Mouse (Mus musculus) embryonic facial prominence, embryonic 12.5 days (tissue): Measurements from ENCODE around the gene C330021F23Rik. TPM values are rescaled to one million over a fixed set of nuclear protein-coding genes. Genes with fewer than 3 reads are reported as not detected.
A peak's percentile ranks its signal among the peaks of the same experiment; 100 is the strongest.

Experiments
- ATAC-seq: fragments of 200-750 bp; cut with Nextera tagmentation; 2 replicates; pipeline ENCODE4 v1.8.0; 2017; ENCODE audit not compliant: insufficient number of reproducible peaks, insufficient read depth, low FRiP score, low TSS enrichment
- H3K27ac ChIP-seq: fragments of 300-500 bp; sonication (generic); 2 replicates; pipeline ENCODE4 v1.5.1; 2016; ENCODE audit warnings: mild to moderate bottlenecking
- H3K27me3 ChIP-seq: fragments of 300-500 bp; sonication (generic); 2 replicates; pipeline ENCODE4 v1.6.1; 2016; ENCODE audit warnings: mild to moderate bottlenecking, moderate library complexity
- H3K36me3 ChIP-seq: fragments of 300-500 bp; sonication (generic); 2 replicates; pipeline ENCODE4 v1.6.1; 2016; ENCODE audit warnings: mild to moderate bottlenecking
- H3K4me1 ChIP-seq: fragments of 300-500 bp; sonication (generic); 2 replicates; pipeline ENCODE4 v1.6.1; 2016
- H3K4me2 ChIP-seq: fragments of 300-500 bp; sonication (generic); replicated peaks from 2 replicates; pipeline ENCODE4 v1.6.1; 2016; ENCODE audit warnings: mild to moderate bottlenecking, moderate library complexity
- H3K4me3 ChIP-seq: fragments of 300-500 bp; sonication (generic); 2 replicates; pipeline ENCODE4 v1.5.1; 2016; ENCODE audit warnings: mild to moderate bottlenecking
- H3K9ac ChIP-seq: fragments of 300-500 bp; sonication (generic); 2 replicates; pipeline ENCODE4 v1.6.1; 2016; ENCODE audit warnings: mild to moderate bottlenecking, moderate library complexity
- H3K9me3 ChIP-seq: fragments of 300-500 bp; sonication (generic); 2 replicates; pipeline ENCODE4 v1.6.1; 2016; ENCODE audit warnings: mild to moderate bottlenecking, moderate library complexity
- WGBS: fragments of 180-500 bp; shearing (Covaris S2); methylation state at CpG from one replicate; pipeline ENCODE4 v1.1.7; 2016; 5-methylcytosine and 5-hydroxymethylcytosine counted together
- polyA plus RNA-seq: library from polyadenylated mRNA; unstranded; fragments of >200 nt; fragmentation: Nextera tagmentation; extraction: Ambion mirVana; gene quantifications from 2 replicates; pipeline ENCODE4 v1.2.1, GENCODE M21; 2016

Gene C330021F23Rik
- polyA plus RNA-seq, 1 experiment from 2014 or later = 1.8 TPM

- no peak within 1 kb of the TSS for H3K4me3 ChIP-seq
- H3K4me1 ChIP-seq = peaks cover 5% of the 10 kb centered on the region
- WGBS = 43% methylated on average over 1 of the region's 1 CpGs
- no peak within 1 kb of the TSS for H3K4me2 ChIP-seq
- no peaks in the 10 kb centered on the region for H3K9me3 ChIP-seq
- ATAC-seq = no peak
- H3K9ac ChIP-seq = no peak within 1 kb of the TSS
- no peak within 1 kb of the TSS for H3K27ac ChIP-seq
- H3K27me3 ChIP-seq = peaks cover 12% of the 10 kb centered on the region
- no peaks in the 10 kb centered on the region for H3K36me3 ChIP-seq
Measured at GRCm38 (mm10) chr8:3625445-3625844, 57.7 kb downstream of the C330021F23Rik start, which contains the start of gene Pcp2. Gene Pcp2 (minus strand): TSS chr8:3625545.

- Histone ChIP-seq H3K27ac (no peak overlapping the region), H3K4me2 (no peak overlapping the region), H3K4me3 (no peak overlapping the region), H3K4me1 (peaks cover 3% of the 10 kb centered on the region; the same call in 1 of the 2 replicates), H3K9me3 (no peaks in the 10 kb centered on the region), H3K9ac (no peak overlapping the region), H3K27me3 (peaks cover 25% of the 10 kb centered on the region), H3K36me3 (no peaks in the 10 kb centered on the region)
- WGBS = 63% methylated on average over 5 of the region's 5 CpGs
- ATAC-seq = no peak
Measured at GRCm38 (mm10) chr8:3626971-3627370, 59.2 kb downstream of the C330021F23Rik start.

- Histone ChIP-seq H3K27me3 (peaks cover 26% of the 10 kb centered on the region), H3K4me3 (no peak overlapping the region), H3K9ac (no peak overlapping the region), H3K9me3 (no peaks in the 10 kb centered on the region), H3K4me1 (no peaks in the 10 kb centered on the region), H3K36me3 (no peaks in the 10 kb centered on the region), H3K27ac (no peak overlapping the region), H3K4me2 (no peak overlapping the region)
- 32% methylated on average over 5 of the region's 5 CpGs for WGBS
- no peak for ATAC-seq
Measured at GRCm38 (mm10) chr8:3628014-3628413, 60.2 kb downstream of the C330021F23Rik start.

- Histone ChIP-seq H3K4me1 (no peaks in the 10 kb centered on the region), H3K9me3 (no peaks in the 10 kb centered on the region), H3K27me3 (peaks cover 26% of the 10 kb centered on the region), H3K4me3 (peak within 1 kb of the TSS; percentile 51), H3K27ac (no peak within 1 kb of the TSS), H3K36me3 (no peaks in the 10 kb centered on the region), H3K9ac (peak within 1 kb of the TSS; percentile 33; the same call in 1 of the 2 replicates), H3K4me2 (peak within 1 kb of the TSS; percentile 74)
- 0 out of 2 replicates have a peak, but pooled peaks have one; percentile 67 for ATAC-seq
- WGBS = 6% methylated on average over 47 of the region's 47 CpGs
Measured at GRCm38 (mm10) chr8:3630647-3631477, 63.1 kb downstream of the C330021F23Rik start, which contains the start of gene Stxbp2. Gene Stxbp2 (plus strand): TSS chr8:3630955.

- 8% methylated on average over 8 of the region's 8 CpGs for WGBS
- no peaks in the 10 kb centered on the region for H3K36me3 ChIP-seq
- H3K9me3 ChIP-seq = no peaks in the 10 kb centered on the region
- H3K4me1 ChIP-seq = no peaks in the 10 kb centered on the region
- no peak overlapping the region for H3K27ac ChIP-seq
- ATAC-seq = 0 out of 2 replicates have a peak, but pooled peaks have one; percentile 13
- peak overlapping the region; percentile 74 for H3K4me2 ChIP-seq
- no peak overlapping the region for H3K9ac ChIP-seq
- H3K27me3 ChIP-seq = peaks cover 26% of the 10 kb centered on the region
- H3K4me3 ChIP-seq = peak overlapping the region; percentile 51
Measured at GRCm38 (mm10) chr8:3631478-3631875, 63.7 kb downstream of the C330021F23Rik start.

Other genes with a start within 250 kb of the C330021F23Rik start
- not detected in 2 replicates for gene A430078G23Rik, start 214.6 kb upstream of the C330021F23Rik start, polyA plus RNA-seq
- gene Arhgef18, start 175.0 kb upstream of the C330021F23Rik start, polyA plus RNA-seq = 11.4 and 13.0 TPM in 2 replicates
- 5.0 and 6.1 TPM in 2 replicates for gene Pex11g, start 100.3 kb upstream of the C330021F23Rik start, polyA plus RNA-seq
- gene Tex45, start 97.1 kb upstream of the C330021F23Rik start, polyA plus RNA-seq = 0.10 TPM in 1 of 2 replicates, not detected in the other
- gene Zfp358, start 74.9 kb upstream of the C330021F23Rik start, polyA plus RNA-seq = 66.4 and 67.9 TPM in 2 replicates
- 62.0 and 66.2 TPM in 2 replicates for gene Mcoln1, start 67.5 kb upstream of the C330021F23Rik start, polyA plus RNA-seq
- 29.0 and 29.6 TPM in 2 replicates for gene Pnpla6, start 52.6 kb upstream of the C330021F23Rik start, polyA plus RNA-seq
- gene Camsap3, start 19.3 kb downstream of the C330021F23Rik start, polyA plus RNA-seq = 9.1 and 10.0 TPM in 2 replicates
- gene Xab2, start 53.3 kb downstream of the C330021F23Rik start, polyA plus RNA-seq = 65.1 and 66.7 TPM in 2 replicates
- gene Pet100, start 53.6 kb downstream of the C330021F23Rik start, polyA plus RNA-seq = 103 and 110 TPM in 2 replicates
- 1.5 and 2.0 TPM in 2 replicates for gene Pcp2, start 57.6 kb downstream of the C330021F23Rik start, polyA plus RNA-seq
- gene Stxbp2, start 63.0 kb downstream of the C330021F23Rik start, polyA plus RNA-seq = 27.4 and 28.8 TPM in 2 replicates
- 0.38 TPM in 1 of 2 replicates, not detected in the other for gene Retn, start 87.8 kb downstream of the C330021F23Rik start, polyA plus RNA-seq
- gene Mcemp1, start 97.8 kb downstream of the C330021F23Rik start, polyA plus RNA-seq = 0.10 and 0.20 TPM in 2 replicates
- 11.5 and 16.5 TPM in 2 replicates for gene Fcor, start 104.4 kb downstream of the C330021F23Rik start, polyA plus RNA-seq
- gene Trappc5, start 108.3 kb downstream of the C330021F23Rik start, polyA plus RNA-seq = 39.7 and 41.0 TPM in 2 replicates
- gene Fcer2a, start 126.2 kb downstream of the C330021F23Rik start, polyA plus RNA-seq = 0.15 and 0.23 TPM in 2 replicates
- gene Clec4g, start 152.7 kb downstream of the C330021F23Rik start, polyA plus RNA-seq = not detected in 2 replicates
- gene Cd209a, start 181.0 kb downstream of the C330021F23Rik start, polyA plus RNA-seq = not detected in 2 replicates